Mouse (Mus musculus) ovary, postnatal 36 days (tissue): ENCODE data around the gene 4930550C14Rik.

Experiments used
- DNase-seq: peaks from one replicate; pipeline ENCODE4 v3.0.0; 2022; ENCODE audit warnings: low spot score, mixed read lengths

Gene 4930550C14Rik

GRCm38 (mm10) chr9:53404050-53404752 is 2.1 kb downstream of the 4930550C14Rik start:
- no peak for DNase-seq

- peak; percentile 66 for DNase-seq
Observed at GRCm38 (mm10) chr9:53404753-53405722, 2.9 kb downstream of the 4930550C14Rik start.

DNA sequence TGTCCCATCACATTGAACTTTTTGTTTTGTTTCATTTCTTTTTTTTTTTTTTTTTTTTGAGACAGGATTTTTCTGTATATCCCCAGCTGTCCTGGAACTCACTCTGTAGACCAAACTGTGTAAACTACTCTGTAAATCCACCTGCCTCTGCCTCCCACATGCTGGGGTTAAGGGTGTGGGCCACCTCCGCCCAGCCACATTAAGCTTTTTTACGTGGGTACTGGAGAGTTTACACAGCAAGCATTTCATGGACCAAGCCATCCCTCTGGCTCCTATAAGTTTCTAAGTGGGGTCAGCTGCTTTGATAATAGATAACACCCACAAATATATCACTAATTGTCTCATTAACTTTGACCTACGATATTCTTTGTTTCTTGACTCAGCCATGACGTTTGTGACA is 6.4 kb downstream of the 4930550C14Rik start:
- no peak for DNase-seq

DNA sequence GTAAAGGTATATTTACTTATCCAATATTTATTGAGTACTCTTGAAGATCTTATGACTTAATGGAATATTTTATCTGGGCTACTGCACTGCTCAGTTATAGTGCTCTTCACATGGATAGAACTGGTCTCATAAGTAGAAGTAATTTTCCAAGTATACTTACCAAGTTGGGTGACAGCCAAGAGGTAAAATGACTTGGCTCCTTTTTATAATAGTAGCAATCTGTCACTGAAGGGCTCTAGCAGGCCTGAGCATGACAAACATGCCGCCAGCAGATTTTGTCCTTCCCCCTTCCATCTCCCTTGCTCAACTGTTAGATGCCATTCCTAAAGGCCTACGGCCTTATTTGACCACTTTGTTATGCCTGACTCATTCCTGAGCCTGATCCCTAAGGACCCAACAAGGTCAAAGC is 6.8 kb downstream of the 4930550C14Rik start:
- DNase-seq, result no peak

GRCm38 (mm10) chr9:53409427-53409826 is 7.3 kb downstream of the 4930550C14Rik start:
- no peak for DNase-seq

DNA sequence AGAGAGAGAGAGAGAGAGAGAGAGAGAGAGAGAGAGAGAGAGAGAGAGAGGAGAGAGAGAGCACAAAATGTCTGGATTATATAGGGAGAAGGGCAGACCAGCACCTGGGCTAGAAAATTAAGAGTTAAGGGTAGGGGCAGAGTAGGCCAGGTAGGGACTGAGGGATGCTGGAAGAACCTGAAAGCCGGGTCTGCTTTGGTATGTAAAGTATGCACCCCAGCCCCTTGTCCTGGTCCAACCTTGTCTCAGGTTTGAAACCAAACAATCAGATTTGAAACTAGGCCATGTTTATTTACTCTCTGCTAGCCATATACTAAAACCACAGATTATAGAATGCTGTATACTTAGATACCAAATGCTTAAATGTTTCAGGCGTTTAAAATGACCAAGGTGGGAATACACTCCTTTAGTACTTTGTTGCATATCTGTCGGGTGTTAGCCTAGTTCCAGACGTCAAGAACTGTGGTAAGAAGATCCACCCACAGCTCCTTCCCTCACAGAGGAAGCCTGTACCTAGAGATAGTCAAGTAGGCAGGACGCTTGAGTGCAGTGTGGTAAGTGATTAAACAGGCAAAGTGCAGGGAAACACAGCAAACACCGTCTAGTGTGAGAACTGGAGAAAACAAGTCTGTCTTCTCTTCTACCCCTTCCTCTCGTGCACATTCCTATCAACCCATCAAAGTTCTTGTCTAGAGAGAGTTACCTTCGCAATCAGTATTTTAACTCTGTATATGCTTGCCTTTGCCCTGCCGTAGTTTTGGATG is 20.2 kb downstream of the 4930550C14Rik start:
- DNase-seq, result no peak

DNA sequence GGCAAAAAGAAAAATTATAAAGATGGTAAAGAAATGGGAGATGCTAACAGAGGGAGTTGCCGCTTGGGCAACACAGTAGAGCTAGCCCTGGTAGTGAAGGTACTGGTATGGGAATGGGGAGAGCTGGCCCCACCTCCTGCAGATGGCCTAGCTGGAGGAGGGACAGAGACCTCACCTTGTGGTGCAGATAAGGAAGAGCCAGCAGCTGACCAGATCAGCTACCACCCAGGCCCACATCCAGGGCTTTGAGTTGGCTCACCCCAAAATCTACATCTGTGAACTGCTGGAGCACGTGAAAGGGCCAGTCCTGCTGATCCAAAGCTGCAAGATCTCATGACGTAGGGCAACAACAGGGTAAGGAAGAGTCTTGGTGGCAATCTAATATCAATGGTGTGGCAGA is 24.6 kb downstream of the 4930550C14Rik start:
- no peak for DNase-seq

DNA sequence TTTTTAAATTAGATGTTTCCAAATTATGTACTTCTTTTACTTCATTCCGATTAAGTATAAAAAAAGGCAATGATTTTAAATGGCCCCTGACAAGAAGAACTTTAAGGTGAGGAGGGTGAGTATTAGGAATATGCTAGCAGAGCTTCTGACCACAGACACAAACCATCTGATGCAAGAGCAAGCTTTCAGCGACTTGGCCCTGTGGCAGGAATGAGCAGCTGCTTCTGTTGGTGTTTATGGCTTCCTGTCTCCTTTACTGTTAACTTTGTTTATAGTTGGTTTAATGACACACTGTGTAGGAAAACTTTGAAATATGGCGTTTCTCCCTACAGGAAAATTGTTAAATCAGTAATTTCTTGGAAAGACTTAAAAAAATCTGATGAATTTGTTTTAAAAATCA is 25.5 kb downstream of the 4930550C14Rik start:
- DNase-seq, result no peak

GRCm38 (mm10) chr9:53435830-53436570 is 33.9 kb downstream of the 4930550C14Rik start:
- no peak for DNase-seq

DNA sequence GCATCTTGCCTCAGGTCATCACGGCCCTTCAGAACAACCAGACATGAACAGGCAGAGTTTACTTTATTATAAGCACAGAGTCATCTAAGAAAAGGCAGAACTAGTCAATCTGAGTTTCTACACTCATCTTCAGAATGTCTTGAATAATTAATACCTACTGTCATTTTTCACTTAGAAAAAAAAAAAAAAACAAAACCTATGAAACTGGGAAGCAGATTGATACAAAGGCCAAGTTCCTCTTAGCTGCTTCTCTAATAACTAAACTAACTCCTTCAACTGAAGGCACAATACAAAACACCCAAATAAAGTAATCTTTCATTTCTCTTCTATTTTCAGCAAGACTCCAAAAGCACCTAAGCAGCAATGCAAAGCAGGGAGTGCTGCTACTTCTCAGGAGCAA is 48.5 kb downstream of the 4930550C14Rik start:
- DNase-seq, result no peak

GRCm38 (mm10) chr9:53452038-53452437 is 49.9 kb downstream of the 4930550C14Rik start:
- DNase-seq, result no peak

- DNase-seq, result no peak
Observed at GRCm38 (mm10) chr9:53472806-53473518, 70.8 kb downstream of the 4930550C14Rik start.
